Mouse (Mus musculus) cerebellum, adult 2 months (tissue): ENCODE data around the gene Junb.

Experiments
- CTCF ChIP-seq: fragments of 200-500 bp; IDR thresholded peaks from 2 replicates; pipeline ENCODE4 v1.5.1; 2011; ENCODE audit warnings: low read depth, mild to moderate bottlenecking, control low read depth, low read length, moderate library complexity, borderline replicate concordance; ENCODE audit not compliant: insufficient read depth
- POLR2A ChIP-seq: fragments of 200-500 bp; IDR thresholded peaks from 2 replicates; pipeline ENCODE4 v1.6.1; 2011; ENCODE audit warnings: low read length, control low read depth, borderline replicate concordance; ENCODE audit not compliant: insufficient read depth

DNA sequence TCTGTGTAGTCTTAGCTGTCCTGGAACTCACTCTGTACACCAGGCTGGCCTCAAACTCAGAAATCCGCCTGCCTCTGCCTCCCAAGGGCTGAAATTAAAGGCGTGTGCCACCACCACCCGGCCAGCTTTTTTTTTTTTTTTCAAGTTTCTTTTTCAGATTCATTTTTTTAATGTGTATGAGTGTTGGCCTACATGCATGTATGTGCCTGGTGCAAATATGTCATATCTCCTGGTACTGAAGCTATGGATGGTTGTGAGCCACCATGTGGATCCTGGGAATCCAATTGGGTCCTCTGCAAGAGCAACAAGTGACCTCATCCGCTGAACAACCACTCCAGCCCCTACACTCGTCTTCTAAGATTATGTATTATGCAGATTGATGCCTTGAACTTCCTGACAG is 8.9 kb upstream of the Junb start:
- no peak for TF ChIP-seq POLR2A
- no peak for TF ChIP-seq CTCF
